Mouse (Mus musculus): ENCODE measurements around the gene Fam20b. TPM values are rescaled to one million over a fixed set of nuclear protein-coding genes. Genes with fewer than 3 reads are reported as not detected.

The Fam20b gene
- total RNA-seq, 1 experiment from 2014 or later = 58.9 TPM

DNA sequence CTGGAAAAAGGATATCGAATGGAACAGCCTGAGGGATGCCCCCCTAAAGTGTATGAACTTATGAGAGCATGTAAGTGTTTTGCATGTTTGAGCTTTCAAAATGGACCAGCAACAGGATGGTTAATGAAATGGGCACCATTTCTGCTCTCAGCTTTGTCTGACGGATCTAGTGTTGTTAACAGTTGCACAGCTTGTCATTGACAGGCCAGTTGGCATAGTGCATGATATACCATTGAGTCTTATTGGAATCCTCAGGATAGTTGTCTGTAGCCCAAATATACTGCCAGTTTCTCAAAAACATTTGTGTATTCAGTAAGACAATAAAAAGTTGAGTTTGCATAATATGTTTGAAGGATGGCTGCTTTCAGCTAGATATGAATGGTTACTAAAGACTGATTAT, 83.7 kb downstream of the Fam20b start:
- no peak for DNase-seq

DNA sequence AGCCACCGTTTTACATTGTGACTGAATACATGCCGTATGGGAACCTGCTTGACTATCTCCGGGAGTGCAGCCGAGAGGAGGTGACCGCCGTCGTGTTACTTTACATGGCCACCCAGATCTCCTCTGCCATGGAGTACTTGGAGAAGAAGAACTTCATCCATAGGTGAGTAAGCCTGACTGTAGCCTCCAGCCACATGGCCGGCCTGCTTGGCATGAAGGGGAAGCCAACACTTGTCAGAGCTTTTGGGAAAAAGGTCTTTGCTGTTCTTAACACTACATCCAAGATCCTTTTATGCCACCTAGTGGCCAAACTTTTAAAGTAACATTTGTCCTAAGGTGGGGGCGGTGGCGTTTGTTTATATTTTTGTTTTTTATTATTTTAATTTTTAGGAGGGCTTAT, 85.8 kb downstream of the Fam20b start:
- DNase-seq = no peak

DNA sequence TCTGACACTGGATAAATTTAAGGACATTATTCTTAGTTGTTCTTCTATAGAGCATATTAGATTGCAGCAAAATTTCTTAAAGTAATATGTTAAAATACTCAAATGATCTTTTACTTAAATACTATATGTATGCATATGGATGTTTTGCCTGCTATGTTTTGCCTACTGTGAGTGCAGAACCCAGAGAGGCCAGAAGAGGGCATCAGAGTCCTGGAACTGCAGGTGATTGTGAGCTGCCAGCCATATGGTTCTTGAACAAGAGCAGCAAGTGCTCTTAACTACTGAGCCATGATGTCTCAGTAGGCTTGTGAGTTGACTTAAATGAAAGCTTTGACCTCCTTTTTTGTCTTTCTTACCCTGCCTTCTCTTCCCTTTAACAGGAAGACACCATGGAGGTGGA, 87.9 kb downstream of the Fam20b start:
- no peak for DNase-seq

DNA sequence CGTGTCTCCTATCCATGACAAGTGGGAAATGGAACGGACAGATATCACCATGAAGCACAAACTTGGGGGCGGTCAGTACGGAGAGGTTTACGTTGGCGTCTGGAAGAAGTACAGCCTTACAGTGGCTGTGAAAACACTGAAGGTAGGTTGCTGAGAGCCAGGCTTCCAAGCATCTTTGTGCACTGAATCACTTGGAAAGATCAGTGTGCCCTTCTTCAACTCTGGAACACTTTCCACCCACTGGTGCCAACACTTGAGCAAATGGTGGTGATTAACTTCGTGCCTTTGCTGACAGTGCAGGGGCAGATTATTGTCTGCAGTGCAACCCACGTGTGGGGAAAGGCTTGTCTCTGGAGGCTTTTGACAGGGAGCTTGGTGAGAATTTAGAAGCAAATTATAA, 88.9 kb downstream of the Fam20b start:
- DNase-seq = no peak

Other genes starting within 250 kb of the Fam20b start
- 728 and 1,057 TPM in 2 replicates for gene Soat1, start 244.8 kb downstream of the Fam20b start, total RNA-seq (2021)
- gene Gm10031, start 195.1 kb downstream of the Fam20b start, total RNA-seq (2021) = 36.1 and 38.0 TPM in 2 replicates
- gene Abl2, start 160.3 kb downstream of the Fam20b start, total RNA-seq (2021) = 22.3 and 24.1 TPM in 2 replicates
- gene Tor3a, start 44.7 kb downstream of the Fam20b start, total RNA-seq (2021) = 13.8 and 19.3 TPM in 2 replicates
- gene Angptl1, start 119.5 kb upstream of the Fam20b start, total RNA-seq (2021) = 5.9 and 9.3 TPM in 2 replicates
- 29.6 and 35.5 TPM in 2 replicates for gene Ralgps2, start 220.5 kb upstream of the Fam20b start, total RNA-seq (2021)